8 mouse cellular contexts compared by ENCODE assay signal in genomic region chr7:128687821-128688564, GRCm38 (mm10). TPM values are rescaled to one million over a fixed set of nuclear protein-coding genes. Genes with fewer than 3 reads are reported as not detected.
DNase-seq lines count a peak whose midpoint lies in the region; ATAC-seq lines count a peak whose summit lies in the region.

No protein-coding gene starts in this region.

- no peak overlapping the region for H3K9ac ChIP-seq in heart, embryonic 12.5 days
- no peak overlapping the region for H3K9ac ChIP-seq in kidney, embryonic 16.5 days (replicated peaks; ENCODE audit: low read length)
- H3K9ac ChIP-seq in liver, embryonic 11.5 days (ENCODE audit: low read depth, low read length) = no peak overlapping the region

- H3K4me2 ChIP-seq in heart, embryonic 12.5 days = peak overlapping the region; percentile 74
- H3K4me2 ChIP-seq in kidney, embryonic 16.5 days (replicated peaks; ENCODE audit: low read depth, low read length) = peak overlapping the region; percentile 58
- peak overlapping the region; percentile 67 for H3K4me2 ChIP-seq in liver, embryonic 11.5 days

- no peak overlapping the region for H3K27ac ChIP-seq in heart, embryonic 12.5 days (ENCODE audit: poor library complexity, severe bottlenecking)
- H3K27ac ChIP-seq in kidney, embryonic 16.5 days (ENCODE audit: low read length) = no peak overlapping the region
- H3K27ac ChIP-seq in liver, embryonic 11.5 days (ENCODE audit: low read depth, low read length) = no peak overlapping the region

- peaks cover 29% of the 10 kb centered on the region for H3K36me3 ChIP-seq in erythroblast, embryonic 14.5 days (ENCODE audit: control insufficient read depth)
- H3K36me3 ChIP-seq in heart, embryonic 12.5 days = peaks cover 65% of the 10 kb centered on the region
- H3K36me3 ChIP-seq in kidney, embryonic 16.5 days (ENCODE audit: insufficient read depth, low read length) = peaks cover 64% of the 10 kb centered on the region
- peaks cover 21% of the 10 kb centered on the region; the same call in 1 of the 2 replicates for H3K36me3 ChIP-seq in liver, embryonic 11.5 days (ENCODE audit: control insufficient read depth, insufficient read depth, low read length)

- DNase-seq in CD4-positive helper T cell, adult 2 months (ENCODE audit: low read depth, low spot score) = peak; percentile 80
- DNase-seq in brain, embryonic 18.5 days (ENCODE audit: low read depth, low spot score) = peak; percentile 70
- peak; percentile 65 for DNase-seq in liver, embryonic 11.5 days (ENCODE audit: low spot score)
- DNase-seq in naive thymus-derived CD4-positive, alpha-beta T cell, adult 2 months (ENCODE audit: low read depth) = peak; percentile 79
- DNase-seq in spleen, postnatal 4 days (ENCODE audit: low spot score in 2 of 2) = peak; percentile 72 to 85

- ATAC-seq in heart, embryonic 12.5 days (ENCODE audit: insufficient number of reproducible peaks, low FRiP score) = peak; percentile 79
- ATAC-seq in kidney, embryonic 16.5 days (ENCODE audit: low FRiP score, low TSS enrichment) = 0 out of 2 replicates have a peak, but pooled peaks have one; percentile 73
- peak; percentile 78 for ATAC-seq in liver, embryonic 11.5 days (replicated peaks; ENCODE audit: low FRiP score)

- no peaks in the 10 kb centered on the region for H3K9me3 ChIP-seq in erythroblast, embryonic 14.5 days (ENCODE audit: control insufficient read depth, low read length)
- peaks cover 26% of the 10 kb centered on the region for H3K9me3 ChIP-seq in heart, embryonic 12.5 days (replicated peaks)
- peaks cover 21% of the 10 kb centered on the region for H3K9me3 ChIP-seq in kidney, embryonic 16.5 days (ENCODE audit: low read length)
- H3K9me3 ChIP-seq in liver, embryonic 11.5 days (ENCODE audit: control insufficient read depth, low read length) = no peaks in the 10 kb centered on the region

- WGBS in heart, embryonic 12.5 days = 59% methylated on average over 56 of the region's 56 CpGs
- WGBS in kidney, embryonic 16.5 days = 48% methylated on average over 54 of the region's 56 CpGs
- 52% methylated on average over 56 of the region's 56 CpGs for whole genome bisulfite sequencing in liver, embryonic 11.5 days

- peak overlapping the region; percentile 71 for H3K4me3 ChIP-seq in erythroblast, embryonic 14.5 days (replicated peaks)
- H3K4me3 ChIP-seq in heart, embryonic 12.5 days = peak overlapping the region; percentile 52
- H3K4me3 ChIP-seq in kidney, embryonic 16.5 days (ENCODE audit: low read length) = peak overlapping the region; percentile 47
- peak overlapping the region; percentile 49 for H3K4me3 ChIP-seq in liver, embryonic 11.5 days (ENCODE audit: low read depth, low read length)

- peaks cover 14% of the 10 kb centered on the region for H3K4me1 ChIP-seq in erythroblast, embryonic 14.5 days (ENCODE audit: control insufficient read depth)
- no peaks in the 10 kb centered on the region for H3K4me1 ChIP-seq in heart, embryonic 12.5 days (replicated peaks)
- no peaks in the 10 kb centered on the region for H3K4me1 ChIP-seq in kidney, embryonic 16.5 days (ENCODE audit: insufficient read depth, low read length)
- no peaks in the 10 kb centered on the region for H3K4me1 ChIP-seq in liver, embryonic 11.5 days (replicated peaks; ENCODE audit: control insufficient read depth, insufficient read depth, low read length)

- H3K27me3 ChIP-seq in erythroblast, embryonic 14.5 days (ENCODE audit: control insufficient read depth) = peaks cover 6% of the 10 kb centered on the region; the same call in 1 of the 2 replicates
- no peaks in the 10 kb centered on the region for H3K27me3 ChIP-seq in heart, embryonic 12.5 days (replicated peaks)
- no peaks in the 10 kb centered on the region for H3K27me3 ChIP-seq in kidney, embryonic 16.5 days (ENCODE audit: insufficient read depth, low read length)
- H3K27me3 ChIP-seq in liver, embryonic 11.5 days (replicated peaks; ENCODE audit: control insufficient read depth, insufficient read depth, low read length) = no peaks in the 10 kb centered on the region

RNA-seq across cellular contexts. Expression of gene Mcmbp, which starts 52.3 kb away (rescaled TPM):
- 0.83 and 1.0 TPM in 2 replicates for polyA plus RNA-seq in erythroblast, embryonic 14.5 days (2012)
- 46.6 and 49.4 TPM in 2 replicates for polyA plus RNA-seq in heart, embryonic 12.5 days (2016; fragmentation: Nextera tagmentation; extraction: Ambion mirVana)
- 54.8 and 61.2 TPM in 2 replicates for polyA plus RNA-seq in kidney, embryonic 16.5 days (2015; fragmentation: Nextera tagmentation; extraction: Ambion mirVana)
- polyA plus RNA-seq in liver, embryonic 11.5 days (2014; fragmentation: Nextera tagmentation; extraction: Ambion mirVana) = 54.7 and 59.4 TPM in 2 replicates

RNA-seq across cellular contexts. Expression of gene Sec23ip, which starts 56.8 kb away (rescaled TPM):
- 0.13 and 0.22 TPM in 2 replicates for polyA plus RNA-seq in erythroblast, embryonic 14.5 days (2012)
- polyA plus RNA-seq in heart, embryonic 12.5 days (2016; fragmentation: Nextera tagmentation; extraction: Ambion mirVana) = 36.9 and 39.1 TPM in 2 replicates
- 39.2 TPM in 2 replicates for polyA plus RNA-seq in kidney, embryonic 16.5 days (2015; fragmentation: Nextera tagmentation; extraction: Ambion mirVana)
- 40.8 and 43.7 TPM in 2 replicates for polyA plus RNA-seq in liver, embryonic 11.5 days (2014; fragmentation: Nextera tagmentation; extraction: Ambion mirVana)

Comparison
In these comparisons a context has a peak if more than half of its experiments do, and no peak if none do; other contexts are left out.
1. RNA of gene Mcmbp, which starts 52.3 kb away (polyA plus RNA-seq): 54.8 to 61.2 TPM in kidney, embryonic 16.5 days, 54.7 to 59.4 TPM in liver, embryonic 11.5 days and 46.6 to 49.4 TPM in heart, embryonic 12.5 days; 0.83 to 1.0 TPM in erythroblast, embryonic 14.5 days; every median in the first group is over 10 times any median in the second.
2. RNA of gene Sec23ip, which starts 56.8 kb away (polyA plus RNA-seq): 40.8 to 43.7 TPM in liver, embryonic 11.5 days, 39.2 TPM in kidney, embryonic 16.5 days and 36.9 to 39.1 TPM in heart, embryonic 12.5 days; 0.13 to 0.22 TPM in erythroblast, embryonic 14.5 days; every median in the first group is over 10 times any median in the second.
3. Peak in every context shown above with its lines, with median percentiles within 50 percentile points of each other: DNase-seq, H3K4me3 ChIP-seq, ATAC-seq and H3K4me2 ChIP-seq.